16 mouse cellular contexts compared by ENCODE assay signal in the genomic region with DNA sequence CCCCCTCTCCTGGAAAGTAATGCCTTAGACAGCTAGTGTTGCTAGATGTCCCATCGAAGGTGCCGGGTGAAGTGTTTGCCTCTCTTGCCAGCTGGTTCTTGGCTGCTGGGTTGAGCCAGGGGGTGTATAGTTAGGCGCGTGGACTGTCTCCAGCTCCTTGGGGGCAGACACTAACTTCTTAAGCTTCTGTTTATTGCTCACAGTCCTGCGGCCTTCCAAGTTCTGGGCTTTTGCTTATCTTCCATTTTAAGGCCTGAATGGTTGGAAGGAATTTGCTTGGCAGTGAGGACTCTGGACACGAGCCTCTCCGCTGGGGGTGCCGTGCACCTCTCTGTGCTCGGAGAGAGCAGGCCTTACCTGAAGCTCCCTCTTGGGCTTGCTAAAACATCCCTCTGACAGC. TPM values are rescaled to one million over a fixed set of nuclear protein-coding genes. Genes with fewer than 3 reads are reported as not detected.
DNase-seq lines count a peak whose midpoint lies in the region; ATAC-seq and TF ChIP-seq lines count a peak whose summit lies in the region.
"Had no signal": no experiment of that assay in that cellular context is flagged by ENCODE, and none has a peak within 500 bp of the region (broad histone marks: within the 10 kb centered on the region; RNA-seq: fewer than 3 reads in every experiment).

No protein-coding gene starts in this region.

- no peak for TF ChIP-seq EP300 in stomach, postnatal 0 days (optimal IDR thresholded peaks at IDR 0.05)

- peak overlapping the region; percentile 8; the same call in 1 of the 2 replicates for H3K4me2 ChIP-seq in heart, embryonic 11.5 days
- H3K4me2 ChIP-seq in lung, embryonic 16.5 days (ENCODE audit: low read depth, low read length): no peak overlapping the region
- H3K4me2 ChIP-seq in stomach, postnatal 0 days (replicated peaks; ENCODE audit: low read depth): no peak overlapping the region
- H3K4me2 ChIP-seq: embryonic facial prominence, embryonic 15.5 days; forebrain, embryonic 12.5 days; heart, embryonic 12.5 days; liver, embryonic 11.5 days had no signal

- H3K4me1 ChIP-seq in heart, embryonic 11.5 days (ENCODE audit: control insufficient read depth, insufficient read depth, low read length): peaks cover 4% of the 10 kb centered on the region; the same call in 1 of the 2 replicates
- peaks cover 10% of the 10 kb centered on the region; the same call in 1 of the 2 replicates for H3K4me1 ChIP-seq in lung, embryonic 16.5 days (replicated peaks; ENCODE audit: control insufficient read depth, insufficient read depth, low read length)
- H3K4me1 ChIP-seq in stomach, postnatal 0 days (replicated peaks; ENCODE audit: control insufficient read depth, insufficient read depth): no peaks in the 10 kb centered on the region

- no peak overlapping the region for H3K9ac ChIP-seq in heart, embryonic 11.5 days (ENCODE audit: low read depth, low read length)
- no peak overlapping the region for H3K9ac ChIP-seq in lung, embryonic 16.5 days (ENCODE audit: low read length)
- H3K9ac ChIP-seq in stomach, postnatal 0 days (ENCODE audit: low read length): no peak overlapping the region
- H3K9ac ChIP-seq: embryonic facial prominence, embryonic 15.5 days; forebrain, embryonic 12.5 days; heart, embryonic 12.5 days had no signal

- no peaks in the 10 kb centered on the region for H3K9me3 ChIP-seq in heart, embryonic 11.5 days (replicated peaks; ENCODE audit: control insufficient read depth, low read length)
- no peaks in the 10 kb centered on the region for H3K9me3 ChIP-seq in lung, embryonic 16.5 days (ENCODE audit: control insufficient read depth, low read length)
- no peaks in the 10 kb centered on the region for H3K9me3 ChIP-seq in stomach, postnatal 0 days (ENCODE audit: control insufficient read depth, low read length)
- H3K9me3 ChIP-seq: embryonic facial prominence, embryonic 15.5 days; forebrain, embryonic 12.5 days; heart, embryonic 12.5 days had no signal

- ATAC-seq in heart, embryonic 11.5 days (replicated peaks; ENCODE audit: insufficient number of reproducible peaks, low FRiP score, low TSS enrichment): no peak
- peak; percentile 81 for ATAC-seq in lung, embryonic 16.5 days (ENCODE audit: low read depth)
- ATAC-seq in stomach, postnatal 0 days (ENCODE audit: low FRiP score, low TSS enrichment): no peak

- intact Hi-C loops in heart, postnatal 25 days (cut with DNase I): no loop called here

- H3K27me3 ChIP-seq in heart, embryonic 11.5 days (ENCODE audit: control insufficient read depth, insufficient read depth, low read length): no peaks in the 10 kb centered on the region
- H3K27me3 ChIP-seq in lung, embryonic 16.5 days (ENCODE audit: control insufficient read depth, insufficient read depth, low read depth, low read length): no peaks in the 10 kb centered on the region
- H3K27me3 ChIP-seq in stomach, postnatal 0 days (ENCODE audit: control insufficient read depth, insufficient read depth, low read length): no peaks in the 10 kb centered on the region
- H3K27me3 ChIP-seq: embryonic facial prominence, embryonic 15.5 days; heart, embryonic 12.5 days had no signal

- WGBS in heart, embryonic 11.5 days (ENCODE audit: insufficient replicate concordance): 71% methylated on average over 9 of the region's 9 CpGs
- 35% methylated on average over 9 of the region's 9 CpGs for WGBS in lung, embryonic 16.5 days
- WGBS in stomach, postnatal 0 days: 59% methylated on average over 9 of the region's 9 CpGs

- H3K27ac ChIP-seq in heart, embryonic 11.5 days (ENCODE audit: low read depth, low read length): no peak overlapping the region
- peak overlapping the region; percentile 31; the same call in 1 of the 2 replicates for H3K27ac ChIP-seq in lung, embryonic 16.5 days (ENCODE audit: low read length)
- 0 out of 2 replicates have a peak overlapping the region, but pooled peaks have one; percentile 6 for H3K27ac ChIP-seq in stomach, postnatal 0 days (replicated peaks)
- H3K27ac ChIP-seq: embryonic facial prominence, embryonic 15.5 days; forebrain, embryonic 12.5 days had no signal

- no peak for DNase-seq in heart, postnatal 25 days (ENCODE audit: low spot score)
- DNase-seq in lung, postnatal 25 days (ENCODE audit: low spot score): no peak
- peak; percentile 61 to 63 for DNase-seq in kidney, postnatal 36 days
- no peak for DNase-seq in stomach, postnatal 0 days (ENCODE audit: low spot score)
- DNase-seq in ovary, adult 18-20 months (ENCODE audit: low spot score): no peak
- DNase-seq: cerebellum, adult 9-10 months; gastrocnemius, postnatal 10 days; midbrain, embryonic 14.5 days; thymus, adult 18-20 months had no signal

- no peak for TF ChIP-seq CTCF in stomach, postnatal 0 days (IDR thresholded peaks at IDR 0.05; ENCODE audit: low read depth)

- no peak overlapping the region for H3K4me3 ChIP-seq in heart, embryonic 11.5 days (ENCODE audit: low read depth, low read length)
- H3K4me3 ChIP-seq in lung, embryonic 16.5 days (ENCODE audit: low read length): no peak overlapping the region
- no peak overlapping the region for H3K4me3 ChIP-seq in stomach, postnatal 0 days (ENCODE audit: low read depth, low read length)
- H3K4me3 ChIP-seq: embryonic facial prominence, embryonic 15.5 days; forebrain, embryonic 12.5 days; heart, embryonic 12.5 days; myocyte had no signal

- no peaks in the 10 kb centered on the region for H3K36me3 ChIP-seq in heart, embryonic 11.5 days (ENCODE audit: control insufficient read depth, insufficient read depth, low read length)
- H3K36me3 ChIP-seq in lung, embryonic 16.5 days (ENCODE audit: control insufficient read depth, insufficient read depth, low read length): no peaks in the 10 kb centered on the region
- no peaks in the 10 kb centered on the region for H3K36me3 ChIP-seq in stomach, postnatal 0 days (ENCODE audit: control insufficient read depth, insufficient read depth, low read length)
- H3K36me3 ChIP-seq: embryonic facial prominence, embryonic 15.5 days; forebrain, embryonic 12.5 days; heart, embryonic 12.5 days had no signal

RNA-seq across cellular contexts. Expression of a gene that starts 54.9 kb away (rescaled TPM):
- polyA plus RNA-seq in heart, embryonic 11.5 days (2014; fragmentation: Nextera tagmentation; extraction: Ambion mirVana): 62.5 and 68.7 TPM in 2 replicates
- 100 to 1,000 TPM; 271 to 291 TPM for total RNA-seq in heart, postnatal 25 days (2021)
- polyA plus RNA-seq in lung, embryonic 16.5 days (2015; fragmentation: Nextera tagmentation; extraction: Ambion mirVana): 29.8 and 31.6 TPM in 2 replicates
- 15.9 and 17.0 TPM in 2 replicates for polyA plus RNA-seq in stomach, postnatal 0 days (2015; fragmentation: Nextera tagmentation; extraction: Ambion mirVana)

Comparison
In these comparisons a context has a peak if more than half of its experiments do, and no peak if none do; other contexts are left out.
1. DNase-seq: peak in kidney, postnatal 36 days (2 of 2); none in heart, postnatal 25 days (single experiment), lung, postnatal 25 days (single experiment), stomach, postnatal 0 days (single experiment) and ovary, adult 18-20 months (single experiment).